Mouse (Mus musculus) CH12.LX (cell line): ENCODE measurements at regions not wholly inside any gene's neighbourhood (a gene's known extent, or its start where the extent isn't known, plus 50 kb on each side); places are given as distances from the start of the nearest gene placed in this dataset.

Source experiments
- CTCF ChIP-seq, 2 experiments: IDR thresholded peaks in 1 of 2; conservative IDR thresholded peaks in 1 of 2; 2 replicates each; pipeline ENCODE4 v1.5.1; 2011 to 2012; ENCODE audit warnings: low read depth in 2 of 2, low read length in 2 of 2, improper control_type of control experiment in 1 of 2, inconsistent platforms in 1 of 2, mild to moderate bottlenecking in 1 of 2, moderate library complexity in 1 of 2
- POLR2A ChIP-seq: IDR thresholded peaks from 2 replicates; pipeline ENCODE4 v1.6.1; 2011; ENCODE audit warnings: low read depth, mild to moderate bottlenecking, improper control_type of control experiment, low read length

- TF ChIP-seq CTCF (conservative IDR thresholded peaks at IDR 0.05 in 1 of 2, IDR thresholded peaks at IDR 0.05 in 1 of 2; ENCODE audit: low read depth in 2 of 2, low read length in 2 of 2) (no peak), POLR2A (no peak)
Observed at GRCm38 (mm10) chr8:11079805-11080204, 71.5 kb upstream of the Irs2 start.
